Mouse (Mus musculus) brain, embryonic 14.5 days (tissue): Measurements from ENCODE around the gene Trim28.

Experiments
- CTCF ChIP-seq: fragments of 200-500 bp; IDR thresholded peaks from 2 replicates; pipeline ENCODE4 v1.5.1; 2012; ENCODE audit warnings: inconsistent platforms, mild to moderate bottlenecking, moderate library complexity, borderline replicate concordance; ENCODE audit not compliant: insufficient read depth, insufficient read length; ENCODE audit errors: extremely low read depth
- POLR2A ChIP-seq: fragments of 200-500 bp; IDR thresholded peaks from 2 replicates; pipeline ENCODE4 v1.6.1; 2012; ENCODE audit warnings: mild to moderate bottlenecking, inconsistent platforms, borderline replicate concordance; ENCODE audit not compliant: poor library complexity, insufficient read depth, insufficient read length, severe bottlenecking; ENCODE audit errors: extremely low read depth

GRCm38 (mm10) chr7:12985724-12986123, 13.2 kb upstream of the Trim28 start:
- TF ChIP-seq CTCF (no peak), POLR2A (no peak)
